Mouse (Mus musculus) urinary bladder, postnatal 25 days (tissue): ENCODE measurements around the gene Rpl24.
A peak's percentile ranks its signal among the peaks of the same experiment; 100 is the strongest.
"Not testable (repeated sequence)": the region's sequence is repeated elsewhere in the genome, so short reads cannot be mapped to it uniquely, and the experiment has no call there.

Experiments used
- DNase-seq: peaks from one replicate; pipeline ENCODE4 v3.0.0; 2022; ENCODE audit warnings: low spot score

Rpl24 gene

DNA sequence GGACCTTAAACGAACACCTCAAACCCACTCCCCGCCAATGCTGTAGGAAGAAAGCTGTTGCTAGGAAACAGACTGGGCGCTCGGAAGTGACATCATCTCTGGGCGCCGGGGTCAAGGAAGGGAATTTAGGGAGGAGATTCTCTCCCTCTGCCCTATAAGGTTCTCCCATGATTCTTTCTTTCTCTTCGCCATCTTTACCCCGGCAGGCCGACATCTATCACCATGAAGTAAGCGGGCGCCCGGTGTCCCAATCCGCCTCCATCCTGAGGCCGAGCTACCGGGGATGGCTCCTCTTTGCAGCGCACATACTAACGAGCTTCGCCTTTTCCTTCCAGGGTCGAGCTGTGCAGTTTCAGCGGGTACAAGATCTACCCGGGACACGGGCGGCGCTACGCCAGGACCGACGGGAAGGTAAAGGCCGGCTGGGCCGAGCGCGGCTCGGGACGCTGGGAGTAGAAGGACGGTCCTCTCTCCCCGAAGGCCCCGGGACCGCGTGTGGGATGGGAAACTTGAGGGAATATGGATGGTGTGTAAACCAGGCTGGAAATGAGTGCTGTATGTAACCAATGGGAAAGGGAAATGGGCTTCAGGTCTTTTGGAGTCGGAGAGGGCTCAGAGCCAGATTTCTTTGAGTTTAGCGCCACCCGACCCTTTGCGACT lies at the start of gene Rpl24:
TSS of gene Rpl24 (plus strand) at position 64 of the 660 bp plus-strand sequence.
- DNase-seq = peak; percentile 92

DNA sequence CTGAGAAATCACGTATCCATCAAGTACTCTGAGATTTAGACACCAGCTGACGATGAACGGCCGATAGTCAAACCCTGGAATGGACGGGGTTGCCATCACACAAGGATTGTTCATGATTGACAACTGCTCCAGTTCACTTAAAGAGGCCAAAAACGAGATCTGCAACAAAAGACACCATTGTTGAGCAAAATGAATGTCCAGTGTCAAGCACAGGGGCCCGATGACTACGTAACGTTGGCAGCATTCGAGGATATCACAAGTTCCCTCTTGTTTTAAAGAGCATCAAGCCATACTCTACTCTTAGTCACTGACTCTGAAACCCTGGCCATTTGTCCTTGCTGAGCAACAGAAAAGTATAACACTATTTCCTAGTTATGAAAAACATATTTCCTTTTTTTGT lies 44.0 kb upstream of the Rpl24 start:
- no peak for DNase-seq

DNA sequence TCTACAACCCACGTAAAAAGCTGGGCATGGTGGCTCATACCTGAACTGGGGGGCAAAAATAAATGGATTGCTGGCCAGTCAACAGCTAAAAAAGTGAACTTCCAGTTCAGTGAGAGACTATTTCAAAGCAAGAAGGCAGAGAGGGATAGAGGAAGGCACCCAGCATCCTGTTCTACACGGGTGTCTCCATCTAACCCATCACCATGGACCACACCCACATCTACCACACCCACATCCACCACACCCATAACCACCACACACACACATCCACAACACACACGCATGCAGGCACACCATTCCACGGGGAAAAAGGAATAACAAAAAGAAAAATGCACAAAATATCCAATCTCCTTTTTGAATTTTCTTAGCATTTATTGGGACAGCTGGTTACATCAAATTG lies 42.1 kb upstream of the Rpl24 start:
- no peak for DNase-seq

DNA sequence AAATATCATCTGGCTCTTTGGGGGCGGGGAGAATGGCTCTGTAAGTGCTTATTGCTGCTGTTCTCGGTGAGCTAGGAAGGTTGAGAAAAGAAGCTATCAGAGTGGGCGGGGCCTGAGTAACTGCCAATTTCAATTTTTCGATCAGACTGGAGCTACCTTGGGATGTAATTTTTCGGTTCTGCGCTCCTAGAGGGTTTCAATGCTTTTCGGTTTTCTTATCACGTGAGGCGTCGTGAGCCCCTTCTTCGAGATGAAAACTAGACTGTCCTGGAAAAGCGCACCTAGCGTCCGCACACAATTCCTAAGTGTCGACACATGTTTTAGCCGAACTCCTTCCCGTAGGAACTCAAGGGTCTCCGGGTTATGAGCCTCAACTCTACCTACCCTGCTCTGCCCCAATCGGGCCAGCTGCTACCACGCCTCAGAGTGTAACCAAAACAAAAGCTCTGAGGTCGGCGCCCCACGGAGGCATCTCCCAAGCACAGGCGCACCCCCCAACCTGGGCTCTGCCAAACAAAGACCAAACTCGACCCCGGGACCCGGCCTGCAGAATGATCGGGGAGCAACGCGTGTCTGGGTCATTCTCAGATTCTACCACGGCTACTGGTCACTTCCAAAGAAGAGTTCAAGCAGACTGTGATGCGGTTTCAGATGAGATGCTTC lies 32.3 kb upstream of the Rpl24 start:
- DNase-seq = peak; percentile 33

DNA sequence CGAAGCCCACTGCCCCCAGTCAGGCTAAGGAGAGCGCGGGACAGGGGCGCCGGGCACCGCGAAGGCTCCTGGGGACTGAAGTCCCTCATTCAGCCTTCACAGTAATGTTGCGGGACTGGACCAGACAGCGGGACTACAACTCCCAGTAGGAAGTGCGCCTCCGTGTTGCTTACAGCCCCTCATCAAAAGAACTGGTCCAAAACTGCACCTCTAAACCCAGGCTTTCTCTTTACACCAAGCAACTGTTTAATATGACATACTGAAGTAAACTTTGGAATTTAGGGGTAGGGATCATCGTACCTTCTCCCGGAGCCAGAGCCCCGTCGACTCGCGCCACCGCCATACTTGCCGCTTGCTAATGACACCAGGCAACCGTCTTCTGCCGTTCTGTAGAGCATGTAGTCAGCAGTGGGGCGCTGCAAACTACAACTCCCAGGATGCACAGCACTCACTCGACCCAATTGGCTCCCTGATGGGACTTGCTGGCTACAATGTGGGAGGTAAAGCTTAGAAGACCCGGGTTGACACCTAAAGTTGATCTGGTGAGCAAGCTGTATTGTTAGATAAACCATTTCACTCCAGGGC lies 31.5 kb upstream of the Rpl24 start, which contains the start of gene Cep97:
TSS of gene Cep97 (minus strand) at position 403 of the 585 bp plus-strand sequence.
- peak; percentile 69 for DNase-seq

DNA sequence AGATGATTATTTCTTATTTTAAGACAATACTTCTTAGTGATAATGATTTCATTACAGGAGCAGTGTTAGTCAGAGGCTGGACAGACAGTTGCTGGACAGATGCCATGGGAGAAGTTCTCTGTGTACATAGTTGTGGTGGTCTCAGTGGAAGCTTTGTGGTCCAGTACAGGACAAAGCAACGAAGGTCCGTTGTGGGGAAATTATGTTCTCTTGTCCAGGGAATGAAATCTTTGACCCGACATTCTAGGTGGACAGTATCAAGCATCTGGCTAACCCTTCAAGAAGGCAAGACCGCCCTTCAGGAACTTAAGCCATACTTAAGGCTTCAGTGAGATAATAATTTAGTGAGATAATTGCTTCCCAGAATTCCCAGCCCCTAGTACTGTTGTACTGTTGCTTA lies 27.3 kb upstream of the Rpl24 start:
- no peak for DNase-seq

DNA sequence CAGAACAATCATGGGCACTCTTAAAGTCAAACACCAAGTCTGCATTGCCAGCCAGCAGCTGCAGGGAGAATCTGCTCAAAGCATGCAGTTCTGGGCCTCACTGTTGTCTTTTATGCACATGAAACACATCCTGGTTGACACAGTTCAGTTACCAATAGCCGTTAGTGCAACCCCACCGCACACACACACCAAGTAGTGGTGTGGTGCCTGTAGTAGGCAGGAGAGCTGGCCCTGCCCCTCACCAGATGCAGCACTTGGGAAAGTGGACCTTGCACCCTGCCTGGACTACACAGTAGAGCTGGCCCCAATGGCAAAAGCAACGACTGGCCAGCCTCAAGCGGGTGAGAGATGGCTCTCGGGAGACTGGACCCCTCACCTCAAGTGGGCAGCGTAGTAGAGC lies 26.4 kb upstream of the Rpl24 start:
- no peak for DNase-seq

DNA sequence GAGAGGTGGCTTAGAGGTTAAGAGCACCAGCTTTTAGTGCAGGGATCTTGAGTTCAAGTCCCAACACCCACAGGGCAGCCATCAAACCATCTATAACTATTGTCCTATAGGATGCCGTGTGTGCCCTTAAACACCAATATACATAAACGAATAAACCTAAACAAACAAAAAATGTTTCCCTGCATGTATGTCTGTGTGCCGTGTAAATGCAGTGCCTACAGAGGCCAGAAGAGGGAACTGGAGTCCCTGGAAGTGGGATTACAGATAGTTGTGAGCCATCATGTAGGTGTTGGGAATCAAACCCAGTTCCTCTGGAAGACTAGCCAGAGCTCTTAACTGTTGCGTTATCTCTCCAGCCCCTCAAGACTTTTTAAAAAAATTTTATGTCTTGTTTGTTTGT lies 25.3 kb upstream of the Rpl24 start:
- DNase-seq = no peak

DNA sequence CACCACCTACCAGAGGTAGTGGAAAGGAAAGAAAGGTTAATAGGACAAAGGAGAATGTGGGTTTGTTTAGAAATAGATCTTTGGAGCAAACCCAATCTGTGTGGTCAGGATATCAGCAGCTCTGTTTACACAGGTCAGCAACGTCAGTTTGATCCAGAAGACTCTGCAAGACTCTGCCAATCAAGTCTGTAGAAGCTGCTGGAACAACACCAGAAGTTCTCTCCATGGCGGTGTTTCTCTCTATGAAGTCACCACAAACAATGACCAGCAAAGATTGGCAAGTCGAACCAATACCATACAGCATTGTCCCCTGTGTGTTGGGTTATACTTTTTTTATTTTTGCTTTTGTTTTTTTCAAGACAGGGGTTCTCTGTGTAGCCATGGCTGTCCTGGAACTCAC lies 18.8 kb upstream of the Rpl24 start:
- no peak for DNase-seq

DNA sequence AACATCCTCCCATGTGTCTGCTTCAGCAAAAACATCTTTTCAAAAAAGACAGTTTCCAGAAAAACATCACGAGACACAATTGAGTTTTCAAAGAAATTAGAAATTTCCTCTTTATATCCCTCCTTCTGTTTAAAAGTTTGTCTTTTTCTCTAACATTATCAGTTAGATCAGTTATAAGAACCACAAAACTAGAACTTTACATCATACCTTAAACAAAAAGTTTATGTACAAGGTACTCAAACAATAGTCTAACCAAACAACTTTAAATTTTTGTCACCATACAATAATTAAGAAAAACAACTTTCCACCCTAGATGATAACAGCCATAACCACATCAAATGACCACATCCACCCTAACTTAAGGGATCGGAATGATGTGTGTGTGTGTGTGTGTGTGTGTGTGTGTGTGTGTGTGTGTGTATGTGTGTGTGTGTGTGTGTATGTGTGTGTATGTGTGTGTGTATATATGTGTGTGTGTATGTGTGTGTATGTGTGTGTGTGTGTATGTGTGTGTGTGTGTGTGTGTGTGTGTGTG lies 18.1 kb upstream of the Rpl24 start:
- DNase-seq = not testable (repeated sequence)

DNA sequence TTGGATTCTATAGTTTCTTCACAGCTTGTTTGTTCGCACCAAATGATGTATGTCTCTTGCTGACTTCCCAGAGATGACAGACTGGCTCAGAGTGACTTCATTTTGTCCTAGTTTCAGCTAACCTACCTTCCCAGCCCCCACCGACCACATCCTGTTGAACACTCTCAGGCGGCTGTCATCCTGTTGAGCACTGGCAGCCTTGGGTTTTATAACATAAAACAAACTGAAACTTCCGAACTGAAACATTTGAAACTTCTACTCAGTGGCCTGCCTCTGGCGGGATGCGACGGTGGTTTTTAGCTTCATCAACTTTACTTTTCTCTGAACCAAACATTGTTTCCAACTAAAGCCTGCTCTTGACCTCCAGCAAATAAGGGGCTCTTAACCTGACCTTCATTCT lies 17.1 kb upstream of the Rpl24 start:
- DNase-seq = no peak

DNA sequence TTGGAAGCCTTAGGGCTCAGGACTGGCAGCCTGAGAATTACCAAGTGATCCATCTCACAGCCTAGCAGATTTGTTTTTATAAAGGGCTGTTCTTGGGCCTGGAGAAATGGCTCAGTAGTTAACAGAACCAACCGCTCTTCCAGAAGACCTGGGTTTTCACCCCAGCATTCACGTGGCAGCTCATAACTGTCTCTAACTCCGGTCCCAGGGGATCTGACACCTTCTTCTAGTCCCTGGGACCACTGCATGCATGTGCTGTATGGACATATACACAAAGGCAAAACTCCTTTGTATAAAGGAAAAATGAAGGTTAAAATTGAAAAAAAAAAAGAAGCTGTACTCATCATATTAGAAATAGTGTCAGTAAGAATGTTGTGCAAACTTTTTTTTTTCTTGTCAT lies 15.6 kb upstream of the Rpl24 start:
- no peak for DNase-seq

DNA sequence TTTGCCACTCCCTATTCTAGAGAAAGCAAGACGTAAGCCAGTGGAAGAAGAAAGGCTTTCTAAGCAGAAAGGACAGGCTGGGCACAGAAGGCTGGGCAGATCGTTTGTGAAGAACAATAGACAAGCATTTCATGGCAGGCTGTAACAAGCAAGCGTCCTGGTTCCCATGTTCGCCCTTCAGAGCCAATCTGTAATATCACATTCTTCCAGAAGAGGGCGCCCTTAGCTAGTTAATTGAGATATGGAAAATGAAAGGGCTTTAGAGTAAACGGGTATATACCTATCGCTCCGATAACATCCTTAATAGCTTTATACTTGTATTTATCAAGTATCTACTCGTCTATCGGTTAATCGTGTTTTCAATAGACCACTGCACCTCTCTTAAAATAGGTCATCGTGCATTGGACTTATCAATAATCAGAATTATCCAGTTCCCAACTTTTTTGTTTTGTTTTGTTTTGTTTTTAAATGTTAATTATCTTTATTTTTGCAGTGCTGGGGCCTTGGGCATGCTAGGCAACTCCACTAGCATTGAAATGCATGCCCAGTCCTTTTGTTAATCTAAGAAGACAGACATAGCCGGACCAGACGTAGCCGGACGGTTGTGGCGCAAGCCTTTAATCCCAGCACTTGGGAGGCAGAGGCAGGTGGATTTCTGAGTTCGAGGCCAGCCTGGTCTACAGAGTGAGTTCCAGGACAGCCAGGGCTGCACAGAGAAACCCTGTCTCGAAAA lies 15.0 kb upstream of the Rpl24 start:
- DNase-seq = peak; percentile 74

DNA sequence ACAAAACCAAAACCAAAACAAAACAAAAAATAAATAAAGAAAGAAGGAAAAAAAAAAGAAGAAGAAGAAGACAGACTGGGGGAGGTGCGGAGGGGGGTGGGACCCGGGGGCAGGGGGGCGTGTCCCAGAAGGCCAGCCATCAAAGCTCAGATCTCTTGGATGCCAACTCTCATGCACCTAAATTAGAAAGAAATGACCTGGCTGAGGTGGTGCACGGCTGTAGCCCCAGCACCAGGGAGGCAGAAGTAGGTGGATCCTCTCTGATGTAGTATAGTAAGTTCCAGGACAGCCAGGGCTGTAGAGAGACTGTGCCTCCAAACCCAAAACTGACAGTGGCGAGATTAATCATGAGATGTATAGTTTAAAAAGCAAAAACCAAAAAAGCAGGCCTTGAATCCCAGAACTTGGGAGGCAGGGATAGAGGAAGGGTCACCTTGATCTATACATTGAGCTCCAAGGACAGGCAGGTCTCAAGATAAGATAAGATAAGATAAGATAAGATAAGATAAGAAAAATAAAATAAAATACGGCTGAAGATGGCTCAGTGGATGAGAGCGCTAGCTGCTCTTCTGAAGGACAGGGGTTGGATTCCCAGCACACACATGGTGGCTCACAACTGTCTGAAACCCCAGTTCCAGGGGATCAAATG lies 14.3 kb upstream of the Rpl24 start:
- DNase-seq = no peak

DNA sequence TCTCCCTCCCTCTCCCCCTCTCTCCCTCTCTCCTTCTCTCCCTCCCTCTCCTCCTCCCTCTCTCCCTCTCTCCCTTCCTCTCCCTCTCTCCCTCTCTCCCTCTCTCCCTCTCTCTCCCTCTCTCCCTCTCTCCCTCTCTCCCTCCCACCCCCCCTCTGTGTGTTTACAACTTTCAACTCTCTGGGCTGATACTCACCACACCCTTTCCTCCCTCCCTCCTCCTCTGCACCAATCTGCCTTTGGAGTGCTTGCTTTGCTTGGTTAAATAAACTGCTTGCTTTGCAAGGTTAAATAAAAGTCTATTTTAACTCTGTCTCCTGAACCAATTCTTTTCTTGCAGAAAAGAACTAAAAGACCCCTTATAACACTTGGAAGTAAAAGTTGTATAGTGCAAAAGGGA lies 13.3 kb upstream of the Rpl24 start:
- DNase-seq = no peak

DNA sequence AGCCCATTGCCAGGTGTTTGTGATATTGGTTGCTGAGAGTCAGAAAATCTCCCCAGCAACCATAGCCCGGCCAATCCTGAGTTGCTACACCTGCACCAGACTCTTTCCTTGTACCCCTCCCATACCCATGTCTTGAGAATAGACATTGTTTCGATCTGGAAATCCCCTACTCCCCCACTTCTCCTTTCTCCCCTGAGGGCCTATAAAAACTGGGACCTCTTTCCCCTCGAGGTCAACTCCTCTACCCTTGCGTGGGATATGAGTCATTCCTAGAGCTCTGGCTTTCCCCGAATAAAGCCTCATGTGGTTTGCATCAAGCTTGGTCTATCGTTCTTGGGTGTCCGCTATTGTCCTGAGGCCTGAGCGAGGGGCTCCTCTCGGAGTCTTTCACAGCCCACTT lies 11.9 kb upstream of the Rpl24 start:
- not testable (repeated sequence) for DNase-seq

DNA sequence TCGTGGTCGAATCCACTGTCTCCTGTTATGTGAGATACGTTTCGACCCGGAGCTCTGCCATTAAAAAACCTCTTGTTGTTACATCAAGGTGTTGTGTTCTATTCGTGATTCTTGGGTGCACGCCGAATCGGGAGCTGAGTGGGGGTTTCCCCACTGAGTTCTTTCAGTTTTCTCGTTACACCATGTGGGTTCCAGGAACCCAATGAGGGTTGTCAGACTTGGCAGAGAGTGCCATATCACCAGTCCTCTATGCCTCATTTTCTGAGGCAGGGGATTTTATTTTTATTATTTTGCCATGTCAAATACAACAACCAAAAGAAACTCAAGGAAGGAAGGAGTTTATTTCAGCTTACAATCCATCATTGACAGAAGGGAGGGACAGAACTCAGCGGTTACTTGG lies 3.0 kb upstream of the Rpl24 start:
- not testable (repeated sequence) for DNase-seq

DNA sequence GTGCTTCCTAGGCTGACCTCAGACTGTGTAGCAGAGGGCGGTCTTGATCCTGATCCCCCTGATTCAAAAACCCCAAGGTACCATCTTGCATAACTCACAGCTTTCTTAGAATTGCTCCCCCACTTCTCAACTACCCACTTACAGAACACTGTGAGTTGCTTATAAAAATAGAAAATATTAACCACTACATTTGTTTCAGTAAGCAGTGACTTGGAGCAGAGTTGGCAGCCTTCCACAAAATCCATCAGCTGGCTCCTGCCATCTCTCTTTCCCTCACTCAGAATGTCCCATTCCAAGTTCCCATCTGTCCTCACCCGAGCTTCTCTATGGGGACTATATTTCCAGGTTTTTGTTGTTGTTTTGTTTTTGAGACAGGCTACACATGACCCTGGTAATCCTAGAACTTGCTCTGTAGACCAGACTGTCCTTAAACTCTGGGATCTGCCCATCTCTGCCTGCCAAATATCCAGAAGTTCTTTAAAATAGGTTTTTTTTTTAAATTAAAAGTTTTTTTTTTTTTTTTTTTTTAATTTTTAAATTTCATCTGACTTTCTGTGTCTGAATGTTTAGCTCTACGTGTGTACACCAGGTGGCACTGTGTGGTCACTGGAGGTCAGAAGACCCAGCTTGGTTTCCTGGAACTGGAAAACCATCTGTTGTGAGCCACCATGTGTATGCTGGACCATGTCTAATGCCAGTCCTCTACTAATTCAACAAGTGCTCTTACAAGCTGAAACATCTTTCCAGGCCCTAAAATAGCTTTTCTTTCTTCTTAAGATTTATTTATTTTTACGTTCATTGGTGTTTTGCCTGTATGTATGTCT lies 1.7 kb upstream of the Rpl24 start:
- DNase-seq = no peak

DNA sequence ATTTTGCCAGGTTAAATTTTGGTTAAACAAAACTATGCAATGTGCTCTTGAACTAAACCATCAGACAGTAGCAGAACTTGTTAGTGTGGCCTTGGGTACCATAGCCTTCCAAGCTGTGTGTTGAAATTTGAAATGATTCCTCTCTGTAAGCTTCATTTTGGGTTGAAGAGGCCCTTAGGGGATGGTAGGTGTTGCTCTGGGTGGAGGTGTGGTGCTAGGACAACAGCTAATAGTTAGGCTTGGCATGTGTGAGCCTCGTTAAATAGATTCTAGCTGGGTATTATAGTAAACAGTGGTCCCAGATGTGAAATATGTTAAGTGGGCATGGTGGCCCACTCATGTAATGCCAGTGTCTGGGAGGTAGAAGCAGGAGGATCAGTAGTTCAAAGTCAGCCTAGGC lies 1.1 kb downstream of the Rpl24 start:
- no peak for DNase-seq

DNA sequence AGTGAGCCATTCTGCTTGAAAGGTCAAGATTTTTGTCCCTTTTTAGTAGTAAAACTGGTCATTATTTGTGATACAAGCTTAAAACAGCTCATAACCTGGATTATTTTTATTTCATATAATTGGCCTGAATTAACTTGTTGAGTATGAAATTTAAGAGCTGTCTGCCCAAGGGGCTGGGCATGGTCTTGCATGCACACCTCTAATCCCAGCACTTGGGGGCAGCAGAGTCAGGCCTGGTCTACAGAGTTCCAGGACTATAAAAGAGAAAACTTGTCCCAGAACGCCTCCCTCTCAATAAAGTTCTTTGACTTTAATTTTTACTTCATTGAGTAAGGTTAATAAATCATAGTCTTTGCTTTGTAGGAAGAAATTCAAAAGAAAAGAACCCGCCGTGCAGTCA lies 3.1 kb downstream of the Rpl24 start:
- DNase-seq = no peak

DNA sequence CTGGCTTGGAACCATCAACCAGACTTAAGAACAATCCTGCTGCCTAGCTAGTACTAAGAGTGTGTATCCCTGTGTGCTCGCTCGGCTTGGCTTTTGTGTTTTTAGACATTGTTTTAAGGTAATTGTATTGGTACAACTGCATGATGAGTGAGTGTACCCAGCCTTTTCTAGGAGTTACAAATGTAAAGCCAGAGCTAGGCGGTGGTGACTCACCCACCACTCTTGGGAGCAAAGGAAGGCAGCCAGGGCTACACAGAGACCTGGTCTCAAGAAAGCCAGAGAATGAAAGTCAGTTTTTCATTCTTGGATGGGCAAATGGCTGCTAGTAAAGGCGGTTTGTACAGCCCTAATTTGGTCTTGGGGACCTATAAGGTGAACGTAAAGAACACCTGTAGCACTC lies 4.3 kb downstream of the Rpl24 start:
- no peak for DNase-seq
